Mouse (Mus musculus) spleen, adult 2 months (tissue): Measurements from ENCODE around the gene Setx.

Experiments used
- CTCF ChIP-seq: fragments of 200-500 bp; IDR thresholded peaks from 2 replicates; pipeline ENCODE4 v1.5.1; 2011; ENCODE audit warnings: mild to moderate bottlenecking, inconsistent platforms; ENCODE audit not compliant: insufficient read depth, insufficient read length, insufficient replicate concordance; ENCODE audit errors: extremely low read depth
- POLR2A ChIP-seq: fragments of 200-500 bp; IDR thresholded peaks from 2 replicates; pipeline ENCODE4 v1.6.1; 2011; ENCODE audit warnings: low read depth, low read length, inconsistent platforms

DNA sequence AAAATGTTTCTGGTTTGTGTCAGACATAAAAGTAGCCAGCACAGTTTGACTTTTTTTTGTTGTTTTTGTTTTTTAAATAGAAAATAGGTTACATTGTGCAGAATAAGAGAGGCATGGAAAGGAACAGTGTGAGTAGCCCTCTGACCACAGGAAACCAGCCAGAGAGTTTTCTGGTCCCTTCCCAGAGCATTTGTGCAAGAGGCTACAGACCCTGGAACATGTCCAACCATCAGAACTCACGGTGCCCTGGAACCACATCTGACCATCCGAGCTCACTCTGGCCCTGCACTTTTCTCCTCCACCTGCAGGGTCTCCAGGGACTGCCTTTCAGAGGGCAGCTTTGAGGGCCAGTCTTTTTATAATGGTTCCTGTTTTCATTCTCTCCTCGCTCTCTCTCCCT is 42.0 kb upstream of the Setx start:
- TF ChIP-seq POLR2A (no peak), CTCF (no peak)
